Mouse (Mus musculus) limb, embryonic 10.5 days (tissue): ENCODE measurements around the gene Ttc7b. TPM values are rescaled to one million over a fixed set of nuclear protein-coding genes. Genes with fewer than 3 reads are reported as not detected.

Experiments used
- DNase-seq: peaks from one replicate; pipeline ENCODE4 v3.0.0-alpha.2; 2017; ENCODE audit warnings: low spot score
- H3K27ac ChIP-seq: fragments of 300-500 bp; sonication (generic); 2 replicates; pipeline ENCODE4 v1.5.1; 2016; ENCODE audit warnings: mild to moderate bottlenecking
- H3K27me3 ChIP-seq: fragments of 300-500 bp; sonication (generic); 2 replicates; pipeline ENCODE4 v1.6.1; 2016; ENCODE audit warnings: low read depth, mild to moderate bottlenecking; ENCODE audit not compliant: poor library complexity, severe bottlenecking
- H3K36me3 ChIP-seq: fragments of 300-500 bp; sonication (generic); 2 replicates; pipeline ENCODE4 v1.6.1; 2016; ENCODE audit warnings: mild to moderate bottlenecking, moderate library complexity
- H3K4me1 ChIP-seq: fragments of 300-500 bp; sonication (generic); 2 replicates; pipeline ENCODE4 v1.6.1; 2016
- H3K4me3 ChIP-seq: fragments of 300-500 bp; sonication (generic); 2 replicates; pipeline ENCODE4 v1.5.1; 2016; ENCODE audit warnings: mild to moderate bottlenecking, moderate library complexity
- H3K9me3 ChIP-seq: fragments of 300-500 bp; sonication (generic); replicated peaks from 2 replicates; pipeline ENCODE4 v1.6.1; 2016; ENCODE audit warnings: mild to moderate bottlenecking
- WGBS: fragments of 180-500 bp; shearing (Covaris S2); methylation state at CpG from one replicate; pipeline ENCODE4 v1.1.7; 2016; 5-methylcytosine and 5-hydroxymethylcytosine counted together
- polyA plus RNA-seq: library from polyadenylated mRNA; unstranded; fragments of >200 nt; fragmentation: Nextera tagmentation; extraction: Ambion mirVana; gene quantifications from 2 replicates; pipeline ENCODE4 v1.2.1, GENCODE M21; 2016

Ttc7b gene
- polyA plus RNA-seq, 1 experiment from 2014 or later: 4.3 TPM

DNA sequence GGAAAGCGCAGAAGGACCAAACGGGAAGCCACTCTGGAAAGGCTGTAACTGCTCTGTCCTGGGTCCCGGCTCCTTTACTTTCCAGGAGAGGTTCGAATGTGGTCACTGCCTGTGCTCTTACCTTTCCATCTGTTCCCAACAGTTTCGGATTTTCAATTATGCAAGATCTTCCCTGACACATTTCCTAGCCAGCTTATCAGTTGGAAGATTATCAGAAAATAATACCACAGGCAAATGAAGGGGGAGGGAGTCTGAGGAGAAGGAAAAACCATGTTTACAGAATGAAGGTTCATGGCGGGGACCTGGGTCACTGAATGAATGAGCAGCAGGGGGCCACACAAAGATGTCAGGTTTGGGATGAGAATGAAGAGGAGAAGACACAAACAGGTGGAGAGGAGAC is 177.1 kb downstream of the Ttc7b start:
- WGBS: 77% methylated on average over 6 of the region's 6 CpGs
- H3K27me3 ChIP-seq: no peaks in the 10 kb centered on the region
- H3K9me3 ChIP-seq: no peaks in the 10 kb centered on the region
- no peak overlapping the region for H3K4me3 ChIP-seq
- no peak overlapping the region for H3K27ac ChIP-seq
- no peak for DNase-seq
- no peaks in the 10 kb centered on the region for H3K4me1 ChIP-seq
- peaks cover 34% of the 10 kb centered on the region for H3K36me3 ChIP-seq

GRCm38 (mm10) chr12:100341614-100342013 is 179.0 kb downstream of the Ttc7b start:
- 87% methylated on average over 7 of the region's 7 CpGs for WGBS
- Histone ChIP-seq H3K27ac (no peak overlapping the region), H3K9me3 (no peaks in the 10 kb centered on the region), H3K36me3 (peaks cover 24% of the 10 kb centered on the region), H3K4me1 (no peaks in the 10 kb centered on the region), H3K27me3 (no peaks in the 10 kb centered on the region), H3K4me3 (no peak overlapping the region)
- DNase-seq: no peak

- WGBS: 94% methylated on average over 7 of the region's 7 CpGs
- Histone ChIP-seq H3K27ac (no peak overlapping the region), H3K36me3 (peaks cover 18% of the 10 kb centered on the region), H3K27me3 (no peaks in the 10 kb centered on the region), H3K4me3 (no peak overlapping the region), H3K9me3 (no peaks in the 10 kb centered on the region), H3K4me1 (no peaks in the 10 kb centered on the region)
- DNase-seq: no peak
These were observed 179.6 kb downstream of the Ttc7b start for GRCm38 (mm10) chr12:100340901-100341460.

GRCm38 (mm10) chr12:100338055-100338454 is 182.6 kb downstream of the Ttc7b start:
- DNase-seq: no peak
- Histone ChIP-seq H3K4me3 (no peak overlapping the region), H3K4me1 (no peaks in the 10 kb centered on the region), H3K27ac (no peak overlapping the region), H3K27me3 (no peaks in the 10 kb centered on the region), H3K36me3 (0 out of 2 replicates have a peak, but pooled peaks cover 8% of the 10 kb centered on the region), H3K9me3 (no peaks in the 10 kb centered on the region)
- 59% methylated on average over 3 of the region's 3 CpGs for WGBS

DNA sequence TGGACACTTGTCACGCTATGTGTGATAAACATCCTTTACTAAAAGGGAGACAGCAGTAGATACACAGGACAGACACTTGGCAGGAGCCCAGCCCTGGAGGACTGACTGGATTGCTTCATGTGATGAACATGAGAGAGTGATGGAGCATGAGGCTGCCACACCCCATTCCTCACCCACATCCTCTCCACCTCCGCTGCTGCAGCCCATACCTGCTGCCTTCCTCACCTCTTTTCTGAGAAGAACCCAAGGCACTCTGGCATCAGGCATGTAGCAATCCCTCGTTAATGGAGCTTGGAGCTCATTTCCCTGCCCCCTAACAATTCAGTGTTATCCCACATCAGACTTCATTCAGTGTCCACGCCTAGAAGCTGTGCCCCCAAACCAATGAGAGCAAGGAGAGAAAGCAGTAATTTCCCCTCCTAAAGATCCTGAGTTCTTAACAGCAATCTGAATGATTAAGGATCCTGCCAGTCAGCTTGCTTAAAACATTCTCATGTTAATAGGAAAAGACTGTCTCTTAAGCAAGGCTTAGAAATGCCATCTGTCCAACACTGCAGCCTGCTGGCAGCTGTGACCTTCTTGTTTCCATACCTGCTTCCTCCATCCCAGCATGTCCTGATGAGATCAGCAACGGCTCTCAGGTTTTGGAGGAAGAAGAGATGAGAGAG is 183.1 kb downstream of the Ttc7b start:
- H3K4me3 ChIP-seq: no peak overlapping the region
- 75% methylated on average over 5 of the region's 5 CpGs for WGBS
- 0 out of 2 replicates have a peak, but pooled peaks cover 3% of the 10 kb centered on the region for H3K36me3 ChIP-seq
- H3K27ac ChIP-seq: no peak overlapping the region
- H3K27me3 ChIP-seq: no peaks in the 10 kb centered on the region
- no peaks in the 10 kb centered on the region for H3K4me1 ChIP-seq
- no peak for DNase-seq
- H3K9me3 ChIP-seq: no peaks in the 10 kb centered on the region

GRCm38 (mm10) chr12:100336241-100336640 is 184.4 kb downstream of the Ttc7b start:
- no peak overlapping the region for H3K27ac ChIP-seq
- no peaks in the 10 kb centered on the region for H3K27me3 ChIP-seq
- no peak overlapping the region for H3K4me3 ChIP-seq
- no peaks in the 10 kb centered on the region for H3K4me1 ChIP-seq
- no peaks in the 10 kb centered on the region for H3K9me3 ChIP-seq
- 79% methylated on average over 5 of the region's 5 CpGs for WGBS
- peaks cover 11% of the 10 kb centered on the region for H3K36me3 ChIP-seq
- no peak for DNase-seq

GRCm38 (mm10) chr12:100331806-100332205 is 188.8 kb downstream of the Ttc7b start:
- Histone ChIP-seq H3K9me3 (no peaks in the 10 kb centered on the region), H3K36me3 (peaks cover 19% of the 10 kb centered on the region), H3K27ac (no peak overlapping the region), H3K4me3 (no peak overlapping the region), H3K4me1 (no peaks in the 10 kb centered on the region), H3K27me3 (no peaks in the 10 kb centered on the region)
- 95% methylated on average over 6 of the region's 6 CpGs for WGBS
- DNase-seq: no peak

DNA sequence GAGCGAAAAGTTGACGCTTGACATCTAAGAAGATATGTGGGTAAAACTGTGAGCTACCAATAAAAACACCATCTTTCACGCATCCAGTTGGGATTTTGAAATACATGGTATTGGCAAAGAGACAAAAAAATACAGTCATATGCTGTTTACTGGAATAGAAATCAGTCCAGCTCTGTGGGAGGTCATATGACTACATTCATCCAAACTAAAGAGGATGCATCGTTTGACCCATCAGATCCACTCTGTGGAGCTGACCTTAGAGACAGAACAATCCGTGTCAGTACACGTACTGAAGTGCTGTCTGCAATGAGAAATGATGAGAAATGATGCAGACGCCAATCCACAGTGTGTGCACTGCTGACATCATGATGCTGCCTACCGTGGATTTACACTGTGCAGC is 190.4 kb downstream of the Ttc7b start:
- 90% methylated on average over 8 of the region's 8 CpGs for WGBS
- no peak overlapping the region for H3K4me3 ChIP-seq

DNA sequence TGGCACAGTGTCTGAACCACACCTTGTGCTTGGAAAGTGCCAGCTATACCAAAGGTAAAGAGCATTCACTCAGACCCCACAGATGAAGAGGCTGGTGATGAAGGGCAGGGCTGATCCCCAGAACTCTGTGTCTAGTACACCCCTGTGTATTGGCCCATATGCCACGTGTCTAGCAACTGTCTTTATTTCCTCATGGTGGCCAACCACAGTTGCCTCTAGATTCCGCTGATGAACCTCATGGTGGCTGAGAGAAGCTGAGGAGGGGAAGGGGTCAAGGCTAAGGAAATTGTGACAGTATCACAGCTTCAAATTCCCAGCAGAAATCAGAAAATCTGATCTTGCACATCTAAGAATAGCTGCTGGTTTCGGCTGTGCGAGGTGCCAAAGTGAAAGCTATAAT is 191.6 kb downstream of the Ttc7b start:
- DNase-seq: no peak
- Histone ChIP-seq H3K9me3 (no peaks in the 10 kb centered on the region), H3K27me3 (no peaks in the 10 kb centered on the region), H3K36me3 (peaks cover 30% of the 10 kb centered on the region), H3K4me3 (no peak overlapping the region), H3K27ac (no peak overlapping the region), H3K4me1 (no peaks in the 10 kb centered on the region)
- WGBS: 91% methylated on average over 4 of the region's 4 CpGs

More for the DNA sequence above, 190.4 kb downstream of the Ttc7b start:
- no peak overlapping the region for H3K27ac ChIP-seq
- no peaks in the 10 kb centered on the region for H3K4me1 ChIP-seq
- peaks cover 23% of the 10 kb centered on the region for H3K36me3 ChIP-seq
- H3K9me3 ChIP-seq: no peaks in the 10 kb centered on the region
- DNase-seq: no peak
- no peaks in the 10 kb centered on the region for H3K27me3 ChIP-seq

DNA sequence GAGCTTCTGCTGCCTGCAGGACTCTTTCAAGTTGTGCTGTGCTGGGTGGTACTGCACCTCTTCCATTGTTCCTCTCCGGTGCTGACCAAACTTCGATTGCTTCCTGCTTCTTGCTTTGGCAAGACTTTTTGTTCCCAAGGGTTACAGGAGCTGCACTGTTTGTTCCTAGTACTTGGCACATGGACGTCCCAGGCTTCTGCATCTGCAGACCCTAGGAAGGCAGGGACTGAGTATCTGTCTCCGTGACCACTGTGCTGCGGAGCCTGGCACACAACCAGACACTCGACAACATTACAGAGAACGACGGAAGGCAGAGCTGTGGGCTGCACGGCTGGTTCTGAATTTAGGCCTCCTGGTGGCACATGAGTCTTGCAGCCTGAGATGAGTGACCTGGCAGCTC is 192.1 kb downstream of the Ttc7b start:
- Histone ChIP-seq H3K36me3 (peaks cover 30% of the 10 kb centered on the region), H3K4me3 (no peak overlapping the region), H3K27ac (no peak overlapping the region), H3K4me1 (no peaks in the 10 kb centered on the region), H3K27me3 (no peaks in the 10 kb centered on the region), H3K9me3 (no peaks in the 10 kb centered on the region)
- 92% methylated on average over 9 of the region's 9 CpGs for WGBS
- DNase-seq: no peak

DNA sequence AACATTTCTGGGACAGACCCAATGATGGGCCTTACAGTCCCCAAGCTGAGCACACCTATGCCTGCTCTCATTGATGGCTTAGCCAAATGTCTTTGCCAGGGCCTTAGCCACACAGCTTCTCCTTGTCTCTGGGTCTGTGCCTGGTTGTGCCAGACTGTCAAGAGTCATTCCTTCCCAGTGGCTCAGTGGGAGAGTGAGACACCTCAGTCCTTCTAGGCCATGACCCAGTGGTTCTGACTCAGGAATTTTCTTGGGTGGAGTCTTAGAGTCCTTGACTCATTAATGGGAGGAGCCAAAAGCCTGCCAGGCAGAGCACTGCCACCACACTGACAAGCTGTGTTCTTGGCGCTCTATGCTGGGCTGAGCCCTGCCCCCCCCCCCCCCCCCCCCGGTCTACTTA is 193.9 kb downstream of the Ttc7b start:
- Histone ChIP-seq H3K27me3 (no peaks in the 10 kb centered on the region), H3K27ac (no peak overlapping the region), H3K4me3 (no peak overlapping the region), H3K9me3 (no peaks in the 10 kb centered on the region), H3K4me1 (no peaks in the 10 kb centered on the region), H3K36me3 (peaks cover 22% of the 10 kb centered on the region)
- DNase-seq: no peak
- 96% methylated on average over 2 of the region's 2 CpGs for WGBS

- peaks cover 20% of the 10 kb centered on the region for H3K36me3 ChIP-seq
- no peaks in the 10 kb centered on the region for H3K27me3 ChIP-seq
- no peak for DNase-seq
- no peak overlapping the region for H3K4me3 ChIP-seq
- no peak overlapping the region for H3K27ac ChIP-seq
- H3K4me1 ChIP-seq: no peaks in the 10 kb centered on the region
- 97% methylated on average over 4 of the region's 4 CpGs for WGBS
- no peaks in the 10 kb centered on the region for H3K9me3 ChIP-seq
These were observed 195.0 kb downstream of the Ttc7b start for GRCm38 (mm10) chr12:100325618-100326017.

DNA sequence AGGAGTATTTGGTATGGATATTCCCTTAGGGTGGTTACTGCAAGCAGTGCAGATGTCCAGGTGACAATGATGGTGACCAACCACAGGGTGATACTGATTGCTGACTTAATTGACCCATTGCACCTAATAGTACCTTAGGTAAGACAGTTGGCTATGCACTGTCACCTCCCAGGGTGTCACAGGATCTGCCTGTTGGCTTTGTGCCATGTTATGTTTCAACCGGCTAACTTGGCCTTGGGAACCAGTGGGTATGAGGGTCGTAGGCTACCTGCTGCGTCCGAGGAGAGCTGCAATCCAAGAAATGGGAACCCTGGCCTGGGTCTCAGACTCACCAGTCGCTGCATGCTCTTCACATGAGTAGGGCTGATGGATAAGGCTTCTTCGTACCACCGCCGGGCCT is 195.4 kb downstream of the Ttc7b start:
- Histone ChIP-seq H3K9me3 (no peaks in the 10 kb centered on the region), H3K27me3 (no peaks in the 10 kb centered on the region), H3K4me1 (no peaks in the 10 kb centered on the region), H3K4me3 (no peak overlapping the region), H3K36me3 (peaks cover 18% of the 10 kb centered on the region), H3K27ac (no peak overlapping the region)
- 95% methylated on average over 8 of the region's 8 CpGs for WGBS
- DNase-seq: no peak

GRCm38 (mm10) chr12:100323641-100324040 is 197.0 kb downstream of the Ttc7b start:
- WGBS: 93% methylated on average over 2 of the region's 2 CpGs
- Histone ChIP-seq H3K27ac (no peak overlapping the region), H3K36me3 (peaks cover 34% of the 10 kb centered on the region), H3K27me3 (no peaks in the 10 kb centered on the region), H3K4me1 (no peaks in the 10 kb centered on the region), H3K9me3 (no peaks in the 10 kb centered on the region), H3K4me3 (no peak overlapping the region)
- no peak for DNase-seq
